Mouse (Mus musculus): ENCODE measurements around the gene Tbc1d2b. TPM values are rescaled to one million over a fixed set of nuclear protein-coding genes. Genes with fewer than 3 reads are reported as not detected.

The Tbc1d2b gene
- polyA plus RNA-seq, 1 experiment from 2014 or later, result 13.7 TPM

DNA sequence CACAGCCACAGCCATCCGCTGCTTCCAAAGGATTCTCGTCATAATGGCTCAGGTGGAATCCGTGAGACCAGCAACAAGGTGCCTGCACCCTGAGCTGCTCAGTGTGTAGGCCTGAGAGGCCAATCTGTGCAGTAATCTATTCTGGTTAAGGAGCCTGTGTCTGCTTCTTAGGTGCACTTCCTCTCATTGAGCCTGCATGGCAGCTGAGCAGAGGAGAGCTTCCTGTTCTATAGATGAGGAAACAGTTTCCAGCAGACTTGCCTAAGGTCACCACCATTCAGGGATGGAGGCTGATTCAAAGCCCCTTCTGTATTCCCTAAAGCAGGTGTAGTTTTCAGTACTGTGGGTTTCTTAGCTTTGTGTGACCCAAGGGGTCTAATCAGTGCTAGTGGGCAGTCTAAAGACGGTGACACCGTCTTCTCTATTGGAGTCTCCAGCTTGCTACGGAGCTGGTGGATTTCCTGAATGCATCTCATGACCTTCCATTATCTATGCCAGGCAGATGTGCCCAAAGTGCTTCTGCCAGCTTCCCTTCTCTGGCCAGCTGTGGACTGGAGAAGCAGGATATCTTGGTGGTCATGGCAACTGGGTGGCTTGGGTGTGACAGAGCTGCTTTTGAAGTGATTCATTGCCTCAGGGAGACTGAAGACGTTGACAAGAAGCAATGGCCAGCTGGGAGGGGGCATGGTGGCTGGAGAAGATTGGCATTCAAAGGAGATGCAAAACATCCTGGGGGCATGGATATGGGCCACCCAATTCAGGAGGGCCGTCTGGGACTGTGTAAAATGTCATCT lies 97.9 kb downstream of the Tbc1d2b start:
- Histone ChIP-seq H3K4me3 (no peak overlapping the region), H3K9ac (no peak overlapping the region), H3K4me2 (replicated peaks) (no peak overlapping the region), H3K27me3 (no peaks in the 10 kb centered on the region), H3K4me1 (no peaks in the 10 kb centered on the region), H3K27ac (no peak overlapping the region), H3K36me3 (peaks cover 63% of the 10 kb centered on the region), H3K9me3 (0 out of 2 replicates have a peak, but pooled peaks cover 2% of the 10 kb centered on the region)
- WGBS, result 78% methylated on average over 8 of the region's 8 CpGs
- no peak for ATAC-seq (ENCODE audit: low FRiP score, low read depth)

DNA sequence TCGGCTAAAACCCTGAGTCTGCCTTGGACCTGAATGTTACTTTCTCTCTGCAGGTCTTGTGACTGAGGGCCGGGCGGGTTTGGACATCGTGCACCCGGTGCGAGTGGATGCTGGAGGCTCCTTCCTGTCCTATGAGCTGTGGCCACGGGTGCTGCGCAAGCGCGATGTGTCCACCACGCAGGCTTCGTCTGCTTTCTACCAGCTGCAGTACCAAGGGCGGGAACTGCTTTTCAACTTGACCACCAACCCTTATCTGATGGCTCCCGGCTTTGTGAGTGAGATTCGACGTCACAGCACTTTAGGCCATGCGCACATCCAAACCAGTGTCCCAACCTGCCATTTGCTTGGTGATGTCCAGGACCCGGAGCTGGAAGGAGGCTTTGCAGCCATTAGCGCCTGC lies 99.2 kb downstream of the Tbc1d2b start:
- H3K4me3 ChIP-seq, result no peak overlapping the region
- no peak for ATAC-seq (ENCODE audit: low FRiP score, low read depth)
- no peak overlapping the region for H3K9ac ChIP-seq
- no peaks in the 10 kb centered on the region for H3K4me1 ChIP-seq
- H3K9me3 ChIP-seq, result 0 out of 2 replicates have a peak, but pooled peaks cover 2% of the 10 kb centered on the region
- H3K36me3 ChIP-seq, result peaks cover 51% of the 10 kb centered on the region
- no peak overlapping the region for H3K4me2 ChIP-seq (replicated peaks)
- no peaks in the 10 kb centered on the region for H3K27me3 ChIP-seq
- H3K27ac ChIP-seq, result no peak overlapping the region
- WGBS, result 95% methylated on average over 19 of the region's 19 CpGs

DNA sequence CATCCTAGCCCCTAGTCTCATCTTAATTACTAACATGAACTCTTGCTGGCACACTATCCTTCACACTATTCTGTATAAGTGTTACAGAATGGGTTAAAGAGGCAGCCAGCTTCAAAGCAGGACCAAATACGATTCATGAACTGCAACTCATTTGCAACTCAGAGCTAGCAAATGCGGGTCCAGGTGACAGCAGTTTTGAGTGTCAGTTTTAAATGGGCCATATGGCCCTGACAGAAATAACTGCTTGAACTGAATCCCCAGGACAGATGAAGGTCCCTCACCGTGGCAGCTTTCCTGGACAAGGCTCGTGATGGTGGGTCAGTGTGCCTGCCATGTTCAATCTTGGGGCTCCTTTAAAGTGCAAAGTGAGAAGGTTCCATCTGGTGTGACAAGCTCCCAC lies 100.6 kb downstream of the Tbc1d2b start:
- Histone ChIP-seq H3K4me1 (peaks cover 2% of the 10 kb centered on the region; the same call in 1 of the 2 replicates), H3K9ac (no peak overlapping the region), H3K36me3 (peaks cover 36% of the 10 kb centered on the region), H3K27ac (no peak overlapping the region), H3K4me2 (replicated peaks) (no peak overlapping the region), H3K27me3 (no peaks in the 10 kb centered on the region), H3K9me3 (0 out of 2 replicates have a peak, but pooled peaks cover 2% of the 10 kb centered on the region), H3K4me3 (no peak overlapping the region)
- no peak for ATAC-seq (ENCODE audit: low FRiP score, low read depth)
- 51% methylated on average over 4 of the region's 4 CpGs for WGBS

GRCm38 (mm10) chr9:90166615-90167014 lies 104.0 kb downstream of the Tbc1d2b start:
- peaks cover 4% of the 10 kb centered on the region for H3K36me3 ChIP-seq
- H3K4me3 ChIP-seq, result no peak overlapping the region
- H3K27me3 ChIP-seq, result no peaks in the 10 kb centered on the region
- 0 out of 2 replicates have a peak, but pooled peaks cover under 1% of the 10 kb centered on the region for H3K9me3 ChIP-seq
- H3K27ac ChIP-seq, result no peak overlapping the region
- no peak overlapping the region for H3K4me2 ChIP-seq (replicated peaks)
- 77% methylated on average over 5 of the region's 5 CpGs for WGBS
- peaks cover 14% of the 10 kb centered on the region for H3K4me1 ChIP-seq
- ATAC-seq (ENCODE audit: low FRiP score, low read depth), result no peak
- no peak overlapping the region for H3K9ac ChIP-seq

DNA sequence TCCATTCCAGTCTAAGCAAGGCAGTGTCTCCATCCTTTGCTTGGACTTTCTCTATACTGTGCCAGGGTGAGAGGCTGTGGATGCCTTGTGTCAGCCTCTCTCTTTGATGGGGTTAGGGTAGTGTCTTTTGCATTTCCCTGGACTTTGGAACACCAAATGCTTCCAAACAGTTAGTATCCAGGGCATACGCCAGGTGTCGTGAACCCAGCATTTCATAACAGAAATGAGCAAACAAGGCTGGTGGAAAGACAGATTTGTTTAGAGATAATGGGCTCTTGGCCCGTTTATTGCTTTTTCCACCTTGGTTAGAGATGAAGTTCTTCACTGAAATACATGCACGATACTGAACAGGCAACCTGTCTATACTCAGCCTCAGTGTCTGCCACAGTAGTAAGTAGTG lies 105.0 kb downstream of the Tbc1d2b start:
- Histone ChIP-seq H3K27me3 (no peaks in the 10 kb centered on the region), H3K9me3 (no peaks in the 10 kb centered on the region), H3K36me3 (no peaks in the 10 kb centered on the region; the same call in 1 of the 2 replicates), H3K4me1 (peaks cover 14% of the 10 kb centered on the region), H3K27ac (no peak overlapping the region), H3K9ac (no peak overlapping the region), H3K4me3 (no peak overlapping the region), H3K4me2 (replicated peaks) (no peak overlapping the region)
- ATAC-seq (ENCODE audit: low FRiP score, low read depth), result no peak
- WGBS, result 89% methylated on average over 4 of the region's 4 CpGs

GRCm38 (mm10) chr9:90164670-90165453 lies 105.7 kb downstream of the Tbc1d2b start:
- 62% methylated on average over 4 of the region's 4 CpGs for WGBS
- peak overlapping the region; percentile 80 for H3K4me3 ChIP-seq
- H3K9me3 ChIP-seq, result peaks cover 6% of the 10 kb centered on the region

DNA sequence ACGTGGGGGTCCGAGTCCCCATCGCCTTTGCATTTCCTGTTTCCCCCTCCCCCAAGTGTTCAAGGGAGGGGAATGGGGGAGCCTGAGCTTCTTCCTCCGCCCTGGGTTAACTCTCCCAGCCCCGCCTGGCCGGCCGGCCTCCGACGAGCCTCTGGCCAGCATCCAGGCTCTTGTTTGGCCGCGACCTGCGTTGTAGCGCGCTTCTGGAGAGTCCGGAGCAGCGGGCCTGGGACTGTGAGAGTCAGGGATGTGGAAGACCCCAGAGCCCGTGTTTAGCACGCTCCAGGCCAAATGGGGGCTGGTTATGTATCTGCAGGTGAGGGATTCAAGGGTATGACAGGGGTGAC lies 106.9 kb downstream of the Tbc1d2b start:
- peak overlapping the region; percentile 89 for H3K4me2 ChIP-seq (replicated peaks)
- no peaks in the 10 kb centered on the region; the same call in 1 of the 2 replicates for H3K36me3 ChIP-seq
- H3K9me3 ChIP-seq, result peaks cover 9% of the 10 kb centered on the region
- peak overlapping the region; percentile 80 for H3K4me3 ChIP-seq
- WGBS, result under 1% methylated on average over 18 of the region's 18 CpGs
- no peak overlapping the region for H3K27ac ChIP-seq
- no peaks in the 10 kb centered on the region for H3K27me3 ChIP-seq
- peaks cover 14% of the 10 kb centered on the region for H3K4me1 ChIP-seq
- peak overlapping the region; percentile 86 for H3K9ac ChIP-seq
- peak; percentile 59 for ATAC-seq (ENCODE audit: low FRiP score, low read depth)

More at GRCm38 (mm10) chr9:90164670-90165453, 105.7 kb downstream of the Tbc1d2b start:
- peak overlapping the region; percentile 89 for H3K4me2 ChIP-seq (replicated peaks)
- no peak overlapping the region for H3K9ac ChIP-seq
- H3K36me3 ChIP-seq, result no peaks in the 10 kb centered on the region; the same call in 1 of the 2 replicates
- H3K27me3 ChIP-seq, result no peaks in the 10 kb centered on the region
- no peak for ATAC-seq (ENCODE audit: low FRiP score, low read depth)
- H3K27ac ChIP-seq, result no peak overlapping the region
- peaks cover 14% of the 10 kb centered on the region for H3K4me1 ChIP-seq

GRCm38 (mm10) chr9:90162926-90163748 lies 107.5 kb downstream of the Tbc1d2b start, which contains the start of gene Adamts7:
TSS of gene Adamts7 (plus strand) at chr9:90163069.
- peak within 1 kb of the TSS; percentile 61 for H3K27ac ChIP-seq
- peak within 1 kb of the TSS; percentile 86 for H3K9ac ChIP-seq
- peaks cover 9% of the 10 kb centered on the region for H3K9me3 ChIP-seq
- WGBS, result under 1% methylated on average over 53 of the region's 60 CpGs
- H3K36me3 ChIP-seq, result no peaks in the 10 kb centered on the region; the same call in 1 of the 2 replicates
- H3K4me3 ChIP-seq, result peak within 1 kb of the TSS; percentile 80
- H3K4me1 ChIP-seq, result peaks cover 14% of the 10 kb centered on the region
- peak within 1 kb of the TSS; percentile 89 for H3K4me2 ChIP-seq (replicated peaks)
- ATAC-seq (ENCODE audit: low FRiP score, low read depth), result peak; percentile 74
- no peaks in the 10 kb centered on the region for H3K27me3 ChIP-seq

DNA sequence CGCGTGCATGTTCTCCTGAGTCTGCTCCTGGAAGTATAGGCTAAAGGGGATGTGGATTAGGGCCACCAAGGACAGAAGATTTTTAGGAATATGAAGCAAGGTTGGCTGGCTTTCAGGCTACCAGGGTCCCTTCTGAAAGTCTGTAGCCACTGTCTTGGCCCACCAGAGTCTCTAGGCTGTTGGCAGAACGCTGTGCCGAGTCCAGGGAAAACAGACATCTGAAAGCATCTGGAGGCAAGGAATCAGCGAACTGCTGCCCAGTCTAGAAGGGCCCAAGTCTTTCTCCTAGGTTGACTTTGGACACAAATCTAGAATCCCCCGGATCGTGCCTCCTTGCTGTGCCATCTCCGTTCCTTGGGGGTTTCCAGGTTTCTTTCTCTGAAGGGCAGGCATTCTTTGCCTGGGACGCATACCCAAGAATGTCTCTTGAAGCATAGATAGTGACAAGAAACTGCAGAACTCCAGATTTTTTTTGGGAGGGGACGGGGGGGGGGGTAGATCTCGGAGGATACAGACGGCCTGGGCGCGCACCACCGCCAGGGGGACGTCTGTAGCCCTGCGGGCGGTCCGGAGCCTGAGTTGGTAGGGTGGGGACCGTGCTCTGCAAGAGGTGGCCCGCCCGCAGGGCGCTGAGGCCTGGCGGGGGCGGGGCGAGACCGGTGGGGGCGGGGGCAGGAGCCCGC lies 108.2 kb downstream of the Tbc1d2b start:
- Histone ChIP-seq H3K36me3 (no peaks in the 10 kb centered on the region; the same call in 1 of the 2 replicates), H3K27ac (peak overlapping the region; percentile 61; the same call in 1 of the 2 replicates), H3K4me1 (peaks cover 14% of the 10 kb centered on the region), H3K27me3 (no peaks in the 10 kb centered on the region), H3K4me3 (peak overlapping the region; percentile 80), H3K9ac (peak overlapping the region; percentile 86), H3K9me3 (peaks cover 9% of the 10 kb centered on the region), H3K4me2 (replicated peaks) (peak overlapping the region; percentile 89)
- ATAC-seq (ENCODE audit: low FRiP score, low read depth), result peak; percentile 89
- WGBS, result 10% methylated on average over 22 of the region's 29 CpGs

Measured in limb, embryonic 13.5 days (tissue).